ENCODE assay signal across 8 mouse cellular contexts in genomic region chr3:32428921-32429320, GRCm38 (mm10). TPM values are rescaled to one million over a fixed set of nuclear protein-coding genes. Genes with fewer than 3 reads are reported as not detected.
DNase-seq lines count a peak whose midpoint lies in the region; ATAC-seq and TF ChIP-seq lines count a peak whose summit lies in the region.

No protein-coding gene starts in this region.

- no peak for TF ChIP-seq CTCF in hindbrain, postnatal 0 days (IDR thresholded peaks at IDR 0.05; ENCODE audit: low read depth)

- no peak overlapping the region for H3K9ac ChIP-seq in hindbrain, postnatal 0 days (replicated peaks; ENCODE audit: low read length)
- H3K9ac ChIP-seq in midbrain, embryonic 11.5 days (ENCODE audit: low read length): no peak overlapping the region

- ATAC-seq in hindbrain, postnatal 0 days: no peak
- ATAC-seq in CD4-positive, CD25-positive, alpha-beta regulatory T cell, adult 4 months: no peak
- ATAC-seq in midbrain, embryonic 11.5 days (ENCODE audit: low FRiP score): no peak

- H3K27me3 ChIP-seq in hindbrain, postnatal 0 days (ENCODE audit: insufficient read depth, low read length): no peaks in the 10 kb centered on the region
- no peaks in the 10 kb centered on the region for H3K27me3 ChIP-seq in hindbrain, embryonic 10.5 days (ENCODE audit: insufficient read depth, poor library complexity, severe bottlenecking)
- H3K27me3 ChIP-seq in midbrain, embryonic 11.5 days (ENCODE audit: control insufficient read depth, insufficient read depth, low read length): no peaks in the 10 kb centered on the region

- WGBS in hindbrain, postnatal 0 days: 54% methylated on average over 4 of the region's 4 CpGs
- 87% methylated on average over 4 of the region's 4 CpGs for WGBS in hindbrain, embryonic 10.5 days
- 92% methylated on average over 4 of the region's 4 CpGs for WGBS in midbrain, embryonic 11.5 days

- H3K4me3 ChIP-seq in hindbrain, postnatal 0 days (ENCODE audit: low read length): no peak overlapping the region
- H3K4me3 ChIP-seq in hindbrain, embryonic 10.5 days: no peak overlapping the region
- H3K4me3 ChIP-seq in midbrain, embryonic 11.5 days (ENCODE audit: low read depth, low read length): no peak overlapping the region

- no peaks in the 10 kb centered on the region for H3K9me3 ChIP-seq in hindbrain, postnatal 0 days (ENCODE audit: low read length)
- H3K9me3 ChIP-seq in hindbrain, embryonic 10.5 days: 0 out of 2 replicates have a peak, but pooled peaks cover 6% of the 10 kb centered on the region
- H3K9me3 ChIP-seq in midbrain, embryonic 11.5 days (ENCODE audit: control insufficient read depth, low read length): no peaks in the 10 kb centered on the region

- H3K27ac ChIP-seq in hindbrain, postnatal 0 days: no peak overlapping the region
- H3K27ac ChIP-seq in hindbrain, embryonic 10.5 days: no peak overlapping the region
- no peak overlapping the region for H3K27ac ChIP-seq in midbrain, embryonic 11.5 days (ENCODE audit: low read depth, low read length)

- H3K36me3 ChIP-seq in hindbrain, postnatal 0 days (ENCODE audit: insufficient read depth, low read length): no peaks in the 10 kb centered on the region
- peaks cover 18% of the 10 kb centered on the region for H3K36me3 ChIP-seq in hindbrain, embryonic 10.5 days
- no peaks in the 10 kb centered on the region for H3K36me3 ChIP-seq in midbrain, embryonic 11.5 days (ENCODE audit: control insufficient read depth, insufficient read depth, low read length)

- DNase-seq in hindbrain, postnatal 0 days (ENCODE audit: low spot score): peak; percentile 49
- no peak for DNase-seq in hindbrain, embryonic 10.5 days (ENCODE audit: low spot score)
- DNase-seq in adrenal gland, adult 8-10 months: peak; percentile 31
- peak; percentile 70 to 79 for DNase-seq in heart, adult 18-20 months
- peak; percentile 83 for DNase-seq in kidney, postnatal 10 days
- DNase-seq in midbrain, embryonic 11.5 days (ENCODE audit: low spot score, missing footprints): no peak
- no peak for DNase-seq in Muller cell, postnatal 12 days (ENCODE audit: inconsistent ontology term)

- H3K4me1 ChIP-seq in hindbrain, postnatal 0 days (ENCODE audit: insufficient read depth, low read length): 0 out of 2 replicates have a peak, but pooled peaks cover 7% of the 10 kb centered on the region
- 0 out of 2 replicates have a peak, but pooled peaks cover 3% of the 10 kb centered on the region for H3K4me1 ChIP-seq in hindbrain, embryonic 10.5 days (replicated peaks)
- H3K4me1 ChIP-seq in midbrain, embryonic 11.5 days (ENCODE audit: control insufficient read depth, insufficient read depth, low read length): no peaks in the 10 kb centered on the region

- no peak overlapping the region for H3K4me2 ChIP-seq in hindbrain, postnatal 0 days (ENCODE audit: low read depth, low read length)
- no peak overlapping the region for H3K4me2 ChIP-seq in midbrain, embryonic 11.5 days

RNA-seq across cellular contexts. Expression of gene Pik3ca, which starts 31.4 kb away (rescaled TPM):
- 33.3 and 35.0 TPM in 2 replicates for total RNA-seq in hindbrain, postnatal 0 days (2014; rRNA removed)
- polyA plus RNA-seq in hindbrain, postnatal 0 days (2015; fragmentation: Nextera tagmentation; extraction: Ambion mirVana): 7.9 and 9.0 TPM in 2 replicates
- polyA plus RNA-seq in hindbrain, embryonic 10.5 days (2016; fragmentation: Nextera tagmentation; extraction: Ambion mirVana): 6.8 and 7.4 TPM in 2 replicates
- total RNA-seq in adrenal gland, adult 8-10 months (2022): 10 to 100 TPM; 52.6 to 61.4 (median 57.4) TPM
- 10 to 100 TPM; 38.0 to 40.7 TPM for total RNA-seq in heart, adult 18-20 months (2021)
- polyA plus RNA-seq in CD4-positive, CD25-positive, alpha-beta regulatory T cell, adult 4 months (2017; shearing (Covaris generic)): 10 to 100 TPM; 14.1 to 23.2 TPM
- polyA plus RNA-seq in midbrain, embryonic 11.5 days (2014; fragmentation: Nextera tagmentation; extraction: Ambion mirVana): 12.7 and 14.0 TPM in 2 replicates

Comparison
In these comparisons a context has a peak if more than half of its experiments do, and no peak if none do; other contexts are left out.
1. DNase-seq: peak in hindbrain, postnatal 0 days (single experiment), adrenal gland, adult 8-10 months (single experiment), heart, adult 18-20 months (2 of 2) and kidney, postnatal 10 days (single experiment); none in hindbrain, embryonic 10.5 days (single experiment), midbrain, embryonic 11.5 days (single experiment) and Muller cell, postnatal 12 days (single experiment).